Mouse (Mus musculus): Measurements from ENCODE around the gene Nr1i2. TPM values are rescaled to one million over a fixed set of nuclear protein-coding genes. Genes with fewer than 3 reads are reported as not detected.

Nr1i2 gene
- polyA plus RNA-seq (2014; fragmentation: Illumina TruSeq; extraction: RNeasy Lipid Tissue Mini Kit (QIAGEN cat#74804); ENCODE audit: low read depth, low replicate concordance) = 11.5 TPM

GRCm38 (mm10) chr16:38294685-38295348, at the start of gene Nr1i2:
Nr1i2 (minus strand) TSS chr16:38294824.

GRCm38 (mm10) chr16:38341396-38342324, 47.0 kb upstream of the Nr1i2 start, which contains the start of gene Maats1:
Maats1 (minus strand) TSS chr16:38342143.

Other genes starting within 250 kb of the Nr1i2 start
- gene Gsk3b, start 205.8 kb downstream of the Nr1i2 start, polyA plus RNA-seq (2014; fragmentation: Illumina TruSeq; extraction: RNeasy Lipid Tissue Mini Kit (QIAGEN cat#74804); ENCODE audit: low read depth, low replicate concordance) = 65.8 TPM
- 0.60 TPM for gene Maats1, start 47.3 kb upstream of the Nr1i2 start, polyA plus RNA-seq (2014; fragmentation: Illumina TruSeq; extraction: RNeasy Lipid Tissue Mini Kit (QIAGEN cat#74804); ENCODE audit: low read depth, low replicate concordance)
- 133 TPM for gene Cox17, start 52.2 kb upstream of the Nr1i2 start, polyA plus RNA-seq (2014; fragmentation: Illumina TruSeq; extraction: RNeasy Lipid Tissue Mini Kit (QIAGEN cat#74804); ENCODE audit: low read depth, low replicate concordance)
- gene Gm21987, start 52.2 kb upstream of the Nr1i2 start, polyA plus RNA-seq (2014; fragmentation: Illumina TruSeq; extraction: RNeasy Lipid Tissue Mini Kit (QIAGEN cat#74804); ENCODE audit: low read depth, low replicate concordance) = not detected
- gene Popdc2, start 67.4 kb upstream of the Nr1i2 start, polyA plus RNA-seq (2014; fragmentation: Illumina TruSeq; extraction: RNeasy Lipid Tissue Mini Kit (QIAGEN cat#74804); ENCODE audit: low read depth, low replicate concordance) = 2.7 TPM
- 1.0 TPM for gene Pla1a, start 138.3 kb upstream of the Nr1i2 start, polyA plus RNA-seq (2014; fragmentation: Illumina TruSeq; extraction: RNeasy Lipid Tissue Mini Kit (QIAGEN cat#74804); ENCODE audit: low read depth, low replicate concordance)
- gene Adprh, start 157.9 kb upstream of the Nr1i2 start, polyA plus RNA-seq (2014; fragmentation: Illumina TruSeq; extraction: RNeasy Lipid Tissue Mini Kit (QIAGEN cat#74804); ENCODE audit: low read depth, low replicate concordance) = 10.1 TPM
- gene Cd80, start 160.7 kb upstream of the Nr1i2 start, polyA plus RNA-seq (2014; fragmentation: Illumina TruSeq; extraction: RNeasy Lipid Tissue Mini Kit (QIAGEN cat#74804); ENCODE audit: low read depth, low replicate concordance) = 1.6 TPM
- gene Timmdc1, start 227.8 kb upstream of the Nr1i2 start, polyA plus RNA-seq (2014; fragmentation: Illumina TruSeq; extraction: RNeasy Lipid Tissue Mini Kit (QIAGEN cat#74804); ENCODE audit: low read depth, low replicate concordance) = 13.2 TPM